Mouse (Mus musculus): ENCODE data around the gene Auts2. TPM values are rescaled to one million over a fixed set of nuclear protein-coding genes. Genes with fewer than 3 reads are reported as not detected.
A peak's percentile ranks its signal among the peaks of the same experiment; 100 is the strongest.

The Auts2 gene
- total and polyA plus RNA-seq, 2 experiments from 2014 or later: 35.2 to 57.5 TPM

DNA sequence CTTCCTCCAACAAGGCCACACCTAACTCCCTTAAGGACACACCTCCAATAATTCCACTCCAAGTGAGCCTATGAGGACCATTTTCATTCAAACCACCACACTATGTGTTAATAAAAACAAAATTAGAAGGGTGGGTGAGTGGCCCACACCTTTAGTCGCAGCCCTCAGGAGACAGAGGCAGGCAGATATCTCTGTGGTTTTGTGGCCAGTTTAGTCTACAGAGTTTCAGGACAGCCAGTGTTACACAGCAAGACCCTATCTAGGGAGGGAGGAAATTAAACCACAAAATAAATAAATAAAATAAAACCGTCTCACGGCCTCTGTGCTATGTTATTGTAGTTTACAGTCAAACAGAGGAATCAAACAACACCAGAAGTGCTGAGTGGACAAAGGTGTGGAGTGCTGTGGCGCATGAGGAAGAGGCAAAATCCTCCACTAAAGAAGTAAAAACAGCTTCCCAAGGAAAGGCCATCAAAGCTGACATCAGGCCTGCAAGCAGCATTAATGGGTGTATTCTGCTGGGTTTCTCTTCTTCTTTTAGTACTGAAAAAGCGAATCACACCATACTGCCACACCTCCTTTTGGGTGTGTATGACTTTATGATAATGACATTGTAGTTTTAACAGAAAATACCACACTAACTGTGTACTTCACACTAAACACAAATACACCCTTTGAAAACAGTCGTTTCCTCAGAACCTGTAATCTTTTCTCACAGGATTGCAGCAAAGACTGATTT lies 109.6 kb downstream of the Auts2 start:
- Histone ChIP-seq H3K4me2 (ENCODE audit: low read depth, low read length, poor library complexity, severe bottlenecking) (no peak overlapping the region), H3K27ac (ENCODE audit: low read depth, low read length) (no peak overlapping the region), H3K4me1 (ENCODE audit: insufficient read depth, low read length) (no peaks in the 10 kb centered on the region), H3K27me3 (ENCODE audit: insufficient read depth, low read length) (no peaks in the 10 kb centered on the region), H3K9ac (replicated peaks; ENCODE audit: low read length, poor library complexity, severe bottlenecking) (no peak overlapping the region), H3K9me3 (ENCODE audit: low read length) (no peaks in the 10 kb centered on the region), H3K36me3 (ENCODE audit: insufficient read depth, low read length) (no peaks in the 10 kb centered on the region), H3K4me3 (ENCODE audit: low read depth, low read length) (no peak overlapping the region)
- ATAC-seq (ENCODE audit: low FRiP score) (no peak), DNase-seq (ENCODE audit: low spot score) (no peak)
- no peak for TF ChIP-seq CTCF (IDR thresholded peaks at IDR 0.05)
- WGBS: 80% methylated on average over 6 of the region's 6 CpGs

DNA sequence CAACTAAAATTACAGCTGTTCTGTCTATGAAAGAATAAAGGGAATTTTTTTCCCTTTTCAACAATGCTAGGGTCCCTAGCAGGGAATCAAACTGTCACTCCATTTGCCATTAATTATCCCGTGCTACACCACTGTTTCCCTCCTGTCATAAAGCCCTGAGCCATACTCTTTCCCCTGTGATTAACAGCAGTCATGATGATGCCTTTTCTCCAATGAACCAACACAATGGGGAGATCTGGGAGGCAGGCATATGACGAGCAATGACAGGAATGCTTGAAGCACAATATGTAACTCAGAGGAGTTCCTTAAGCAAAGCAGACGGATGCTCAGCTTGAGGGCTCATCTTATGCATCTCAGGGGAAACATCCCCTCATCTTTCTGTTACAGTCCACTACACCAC lies 113.8 kb downstream of the Auts2 start:
- H3K9me3 ChIP-seq (ENCODE audit: low read length): no peaks in the 10 kb centered on the region
- ATAC-seq (ENCODE audit: low FRiP score) (no peak), DNase-seq (ENCODE audit: low spot score) (peak; percentile 22)
- no peaks in the 10 kb centered on the region for H3K4me1 ChIP-seq (ENCODE audit: insufficient read depth, low read length)
- no peak overlapping the region for H3K4me2 ChIP-seq (ENCODE audit: low read depth, low read length, poor library complexity, severe bottlenecking)
- H3K27me3 ChIP-seq (ENCODE audit: insufficient read depth, low read length): no peaks in the 10 kb centered on the region
- H3K36me3 ChIP-seq (ENCODE audit: insufficient read depth, low read length): no peaks in the 10 kb centered on the region
- no peak overlapping the region for H3K27ac ChIP-seq (ENCODE audit: low read depth, low read length)
- WGBS: 43% methylated on average over 3 of the region's 3 CpGs
- H3K4me3 ChIP-seq (ENCODE audit: low read depth, low read length): no peak overlapping the region
- H3K9ac ChIP-seq (replicated peaks; ENCODE audit: low read length, poor library complexity, severe bottlenecking): no peak overlapping the region
- TF ChIP-seq CTCF (IDR thresholded peaks at IDR 0.05): no peak

DNA sequence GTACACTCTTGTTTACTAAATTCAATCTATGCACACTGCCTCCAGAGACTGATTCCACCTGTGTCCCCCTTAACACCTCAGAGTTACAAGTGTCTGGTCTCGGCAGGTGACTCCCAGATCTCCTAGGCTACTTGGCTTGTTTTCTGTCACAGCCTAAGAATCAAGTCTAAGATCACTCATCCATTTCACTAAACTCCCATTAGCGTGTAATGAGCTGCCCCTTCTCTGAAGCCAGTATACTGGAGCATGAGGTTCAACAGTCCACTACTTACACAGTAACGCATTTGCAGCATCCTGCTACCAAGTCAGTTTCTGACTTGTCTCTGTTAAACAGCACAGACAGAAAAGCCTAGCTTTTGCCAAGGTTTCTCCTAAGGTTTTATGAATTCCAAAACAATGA lies 116.8 kb downstream of the Auts2 start:
- Histone ChIP-seq H3K27me3 (ENCODE audit: insufficient read depth, low read length) (no peaks in the 10 kb centered on the region), H3K4me1 (ENCODE audit: insufficient read depth, low read length) (no peaks in the 10 kb centered on the region), H3K9ac (replicated peaks; ENCODE audit: low read length, poor library complexity, severe bottlenecking) (no peak overlapping the region), H3K4me2 (ENCODE audit: low read depth, low read length, poor library complexity, severe bottlenecking) (no peak overlapping the region), H3K27ac (ENCODE audit: low read depth, low read length) (no peak overlapping the region), H3K4me3 (ENCODE audit: low read depth, low read length) (no peak overlapping the region), H3K9me3 (ENCODE audit: low read length) (no peaks in the 10 kb centered on the region), H3K36me3 (ENCODE audit: insufficient read depth, low read length) (no peaks in the 10 kb centered on the region)
- no peak for ATAC-seq (ENCODE audit: low FRiP score)
- no peak for TF ChIP-seq CTCF (IDR thresholded peaks at IDR 0.05)
- WGBS: 68% methylated on average over 3 of the region's 3 CpGs
- no peak for DNase-seq (ENCODE audit: low spot score)

DNA sequence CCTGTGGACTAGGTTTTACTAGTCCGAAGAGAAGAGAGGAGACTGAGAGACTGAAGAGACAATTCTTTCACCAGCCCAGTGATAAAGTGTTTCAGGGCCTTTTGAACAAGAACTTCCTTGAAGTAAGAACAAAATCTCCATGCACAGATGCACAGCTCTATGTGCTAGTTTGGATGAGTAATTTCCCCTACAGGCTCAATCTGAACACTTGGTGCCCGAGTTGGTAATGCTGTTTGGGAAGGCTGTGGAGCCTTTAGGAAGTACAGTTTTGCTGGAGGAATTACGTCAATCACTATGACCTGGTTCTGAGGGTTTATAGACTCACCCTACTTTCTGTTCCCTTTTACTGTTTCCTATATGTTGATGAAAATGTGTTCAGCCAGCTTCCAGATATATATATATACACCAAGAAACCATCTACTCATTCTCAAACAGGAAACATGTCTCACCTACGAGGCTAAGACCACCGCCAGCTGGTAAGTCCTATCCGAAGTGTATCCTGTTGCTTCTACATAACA lies 117.3 kb downstream of the Auts2 start:
- DNase-seq (ENCODE audit: low spot score): no peak
- ATAC-seq (ENCODE audit: low FRiP score): no peak
- H3K4me1 ChIP-seq (ENCODE audit: insufficient read depth, low read length): no peaks in the 10 kb centered on the region
- no peaks in the 10 kb centered on the region for H3K27me3 ChIP-seq (ENCODE audit: insufficient read depth, low read length)
- H3K9me3 ChIP-seq (ENCODE audit: low read length): no peaks in the 10 kb centered on the region
- H3K36me3 ChIP-seq (ENCODE audit: insufficient read depth, low read length): no peaks in the 10 kb centered on the region
- H3K27ac ChIP-seq (ENCODE audit: low read depth, low read length): no peak overlapping the region
- no peak overlapping the region for H3K4me3 ChIP-seq (ENCODE audit: low read depth, low read length)
- H3K9ac ChIP-seq (replicated peaks; ENCODE audit: low read length, poor library complexity, severe bottlenecking): no peak overlapping the region
- TF ChIP-seq CTCF (IDR thresholded peaks at IDR 0.05): no peak
- WGBS: 90% methylated on average over 6 of the region's 6 CpGs
- no peak overlapping the region for H3K4me2 ChIP-seq (ENCODE audit: low read depth, low read length, poor library complexity, severe bottlenecking)

DNA sequence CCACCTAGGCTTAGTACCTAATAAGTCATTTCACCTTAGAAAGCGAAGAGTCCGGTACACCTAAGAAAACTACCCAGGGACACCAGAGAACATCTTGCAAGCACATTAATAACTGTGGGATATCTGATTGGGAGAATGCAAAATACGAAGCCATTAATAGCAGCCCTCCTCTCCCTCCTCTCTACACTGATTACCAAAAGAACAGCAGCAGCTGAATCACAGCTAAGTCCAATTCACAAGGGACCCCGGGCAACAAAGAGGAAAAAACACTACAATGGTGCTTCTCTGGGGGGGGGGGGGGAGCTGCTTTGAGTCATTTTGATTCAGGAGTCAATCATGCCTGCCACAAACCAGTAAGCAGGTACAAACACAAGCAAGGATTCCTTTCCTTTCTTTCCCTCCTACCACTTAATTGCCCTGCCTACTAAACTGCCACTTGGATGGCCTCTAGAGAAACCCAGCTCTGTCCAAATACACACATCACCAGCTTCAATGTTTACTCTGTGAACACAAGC lies 132.7 kb downstream of the Auts2 start:
- DNase-seq (ENCODE audit: low spot score) (no peak), ATAC-seq (ENCODE audit: low FRiP score) (no peak)
- H3K9me3 ChIP-seq (ENCODE audit: low read length): no peaks in the 10 kb centered on the region
- H3K27ac ChIP-seq (ENCODE audit: low read depth, low read length): no peak overlapping the region
- no peak overlapping the region for H3K9ac ChIP-seq (replicated peaks; ENCODE audit: low read length, poor library complexity, severe bottlenecking)
- no peak overlapping the region for H3K4me3 ChIP-seq (ENCODE audit: low read depth, low read length)
- peaks cover 12% of the 10 kb centered on the region; the same call in 1 of the 2 replicates for H3K4me1 ChIP-seq (ENCODE audit: insufficient read depth, low read length)
- H3K4me2 ChIP-seq (ENCODE audit: low read depth, low read length, poor library complexity, severe bottlenecking): no peak overlapping the region
- TF ChIP-seq CTCF (IDR thresholded peaks at IDR 0.05): no peak
- no peaks in the 10 kb centered on the region for H3K27me3 ChIP-seq (ENCODE audit: insufficient read depth, low read length)
- 29% methylated on average over 4 of the region's 4 CpGs for WGBS
- no peaks in the 10 kb centered on the region for H3K36me3 ChIP-seq (ENCODE audit: insufficient read depth, low read length)

DNA sequence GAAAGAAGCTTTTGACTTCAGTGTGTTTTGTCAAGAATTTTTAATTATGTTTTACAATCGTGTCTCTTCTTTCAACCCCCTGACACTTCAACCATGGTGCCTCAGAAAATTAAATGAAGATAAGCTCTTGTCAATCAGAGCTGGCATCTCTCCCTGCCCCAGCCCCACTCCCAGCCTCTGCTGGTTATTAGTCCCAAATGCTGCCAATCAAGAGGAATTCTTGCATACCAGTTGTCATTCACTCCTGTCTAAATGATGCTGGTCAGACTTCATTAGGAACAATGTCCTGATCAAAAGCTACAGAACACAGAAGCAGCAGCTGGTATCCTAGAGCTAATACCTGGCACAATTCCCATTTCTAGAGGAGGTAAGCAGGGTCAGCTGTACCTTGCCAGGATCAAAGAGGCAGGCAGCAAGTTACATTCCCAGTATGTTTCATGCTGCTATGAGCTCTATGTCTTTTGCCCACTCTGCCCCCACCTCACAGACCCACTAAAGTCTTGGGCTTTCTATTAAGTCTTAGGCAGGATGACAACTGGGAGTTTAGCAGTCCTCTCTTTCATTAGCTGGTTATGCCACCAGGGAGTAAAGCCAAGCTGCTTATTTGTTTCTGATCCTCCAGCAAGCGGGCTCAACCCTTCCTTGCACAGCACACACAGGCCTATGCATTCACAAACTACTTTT lies 134.1 kb downstream of the Auts2 start:
- no peak overlapping the region for H3K27ac ChIP-seq (ENCODE audit: low read depth, low read length)
- H3K4me3 ChIP-seq (ENCODE audit: low read depth, low read length): no peak overlapping the region
- ATAC-seq (ENCODE audit: low FRiP score) (no peak), DNase-seq (ENCODE audit: low spot score) (peak; percentile 66)
- H3K36me3 ChIP-seq (ENCODE audit: insufficient read depth, low read length): no peaks in the 10 kb centered on the region
- H3K9me3 ChIP-seq (ENCODE audit: low read length): no peaks in the 10 kb centered on the region
- H3K27me3 ChIP-seq (ENCODE audit: insufficient read depth, low read length): no peaks in the 10 kb centered on the region
- peaks cover 12% of the 10 kb centered on the region; the same call in 1 of the 2 replicates for H3K4me1 ChIP-seq (ENCODE audit: insufficient read depth, low read length)
- WGBS: 21% methylated on average over 2 of the region's 2 CpGs
- no peak overlapping the region for H3K9ac ChIP-seq (replicated peaks; ENCODE audit: low read length, poor library complexity, severe bottlenecking)
- no peak overlapping the region for H3K4me2 ChIP-seq (ENCODE audit: low read depth, low read length, poor library complexity, severe bottlenecking)
- TF ChIP-seq CTCF (IDR thresholded peaks at IDR 0.05): no peak

All from midbrain, postnatal 0 days (tissue).